Mouse (Mus musculus): ENCODE data around the gene Etv6. TPM values are rescaled to one million over a fixed set of nuclear protein-coding genes. Genes with fewer than 3 reads are reported as not detected.
A peak's percentile ranks its signal among the peaks of the same experiment; 100 is the strongest.

Gene Etv6
- total and polyA plus RNA-seq, 3 experiments, result 12.6 to 25.9 TPM; not detected in 1

- H3K9ac ChIP-seq (ENCODE audit: control insufficient read depth, low read depth, low read length, poor library complexity, severe bottlenecking), result no peak overlapping the region
- TF ChIP-seq HCFC1 (IDR thresholded peaks at IDR 0.05; ENCODE audit: low read depth, low read length), result no peak
- no peak for TF ChIP-seq USF2 (IDR thresholded peaks at IDR 0.05; ENCODE audit: borderline replicate concordance in 1 of 2, insufficient read depth in 1 of 2, low read depth in 1 of 2, low read length in 2 of 2)
- TF ChIP-seq POLR2A (IDR thresholded peaks at IDR 0.05; ENCODE audit: control insufficient read depth in 1 of 2, insufficient read depth in 1 of 2, low read depth in 1 of 2, low read length in 2 of 2, poor library complexity in 1 of 2), result no peak
- no peak for TF ChIP-seq UBTF (IDR thresholded peaks at IDR 0.05; ENCODE audit: borderline replicate concordance, insufficient read depth, low read depth, low read length)
- peaks cover 3% of the 10 kb centered on the region; the same call in 1 of the 2 replicates for H3K79me2 ChIP-seq (ENCODE audit: control insufficient read depth, insufficient read depth, low read length, poor library complexity)
- no peak overlapping the region for H3K4me3 ChIP-seq (ENCODE audit: control insufficient read depth in 1 of 2, insufficient read depth in 1 of 2, low read depth in 2 of 2, low read length in 2 of 2)
- no peak overlapping the region for H3K27ac ChIP-seq (ENCODE audit: control insufficient read depth, low read depth, low read length)
- H3K4me1 ChIP-seq (ENCODE audit: control insufficient read depth in 1 of 2, insufficient read depth in 2 of 2, low read length in 2 of 2), result peaks cover 0 to 5% of the 10 kb centered on the region in 2 experiments; a peak in 2 of 4 replicates
- DNase-seq (ENCODE audit: low read depth, low spot score), result no peak
- H3K36me3 ChIP-seq (ENCODE audit: control insufficient read depth in 1 of 2, insufficient read depth in 2 of 2, low read length in 2 of 2), result peaks cover 0 to 8% of the 10 kb centered on the region in 2 experiments; a peak in 3 of 4 replicates
- H3K27me3 ChIP-seq (ENCODE audit: control insufficient read depth in 1 of 2, insufficient read depth in 2 of 2, low read length in 2 of 2), result no peaks in the 10 kb centered on the region
- no peaks in the 10 kb centered on the region for H3K9me3 ChIP-seq (replicated peaks; ENCODE audit: insufficient read depth, low read length)
Measured at GRCm38 (mm10) chr6:134140718-134141615, 105.5 kb downstream of the Etv6 start.

GRCm38 (mm10) chr6:134141616-134142165 lies 106.2 kb downstream of the Etv6 start:
- TF ChIP-seq POLR2A (IDR thresholded peaks at IDR 0.05; ENCODE audit: control insufficient read depth in 1 of 2, insufficient read depth in 1 of 2, low read depth in 1 of 2, low read length in 2 of 2, poor library complexity in 1 of 2) (no peak), USF2 (IDR thresholded peaks at IDR 0.05; ENCODE audit: borderline replicate concordance in 1 of 2, insufficient read depth in 1 of 2, low read depth in 1 of 2, low read length in 2 of 2) (no peak), TBP (IDR thresholded peaks at IDR 0.05; ENCODE audit: low read depth, low read length) (no peak), TAL1 (IDR thresholded peaks at IDR 0.05; ENCODE audit: low read length) (no peak), ZC3H11A (IDR thresholded peaks at IDR 0.05; ENCODE audit: low read depth, low read length) (no peak), EP300 (IDR thresholded peaks at IDR 0.05; ENCODE audit: low read depth in 1 of 2, low read length in 2 of 2) (no peak), MEF2A (IDR thresholded peaks at IDR 0.05; ENCODE audit: extremely low read depth, insufficient replicate concordance, low read depth, low read length, poor library complexity, severe bottlenecking) (no peak), ZKSCAN1 (IDR thresholded peaks at IDR 0.05; ENCODE audit: low read depth, low read length) (no peak), KAT2A (conservative IDR thresholded peaks at IDR 0.05; ENCODE audit: low read depth, low read length) (no peak), POLR2AphosphoS2 (IDR thresholded peaks at IDR 0.05; ENCODE audit: low read length) (no peak), ELF1 (IDR thresholded peaks at IDR 0.05; ENCODE audit: low read depth, low read length) (no peak), SMC3 (IDR thresholded peaks at IDR 0.05; ENCODE audit: low read depth, low read length) (no peak), JUND (IDR thresholded peaks at IDR 0.05; ENCODE audit: low read depth, low read length) (no peak), NELFE (IDR thresholded peaks at IDR 0.05; ENCODE audit: low read depth, low read length) (no peak), MYB (IDR thresholded peaks at IDR 0.05; ENCODE audit: low read depth, low read length) (no peak), MAFK (IDR thresholded peaks at IDR 0.05; ENCODE audit: borderline replicate concordance, low read depth, low read length) (no peak), ZNF384 (IDR thresholded peaks at IDR 0.05; ENCODE audit: low read depth, low read length) (no peak), POLR2AphosphoS5 (IDR thresholded peaks at IDR 0.05; ENCODE audit: borderline replicate concordance, low read depth, low read length) (no peak)
- no peaks in the 10 kb centered on the region for H3K27me3 ChIP-seq (ENCODE audit: control insufficient read depth in 1 of 2, insufficient read depth in 2 of 2, low read length in 2 of 2)
- DNase-seq (ENCODE audit: low read depth, low spot score), result peak; percentile 23
- no peak overlapping the region for H3K9ac ChIP-seq (ENCODE audit: control insufficient read depth, low read depth, low read length, poor library complexity, severe bottlenecking)
- H3K79me2 ChIP-seq (ENCODE audit: control insufficient read depth, insufficient read depth, low read length, poor library complexity), result peaks cover 3% of the 10 kb centered on the region; the same call in 1 of the 2 replicates
- no peak overlapping the region for H3K27ac ChIP-seq (ENCODE audit: control insufficient read depth, low read depth, low read length)
- H3K36me3 ChIP-seq (ENCODE audit: control insufficient read depth in 1 of 2, insufficient read depth in 2 of 2, low read length in 2 of 2), result peaks cover 0 to 8% of the 10 kb centered on the region in 2 experiments; a peak in 3 of 4 replicates
- H3K9me3 ChIP-seq (replicated peaks; ENCODE audit: insufficient read depth, low read length), result no peaks in the 10 kb centered on the region
- H3K4me3 ChIP-seq (ENCODE audit: control insufficient read depth in 1 of 2, insufficient read depth in 1 of 2, low read depth in 2 of 2, low read length in 2 of 2), result no peak overlapping the region
- H3K4me1 ChIP-seq (ENCODE audit: control insufficient read depth in 1 of 2, insufficient read depth in 2 of 2, low read length in 2 of 2), result peaks cover 0 to 5% of the 10 kb centered on the region in 2 experiments; a peak in 2 of 4 replicates
